Mouse (Mus musculus): ENCODE measurements around the gene Ddx21. TPM values are rescaled to one million over a fixed set of nuclear protein-coding genes. Genes with fewer than 3 reads are reported as not detected.
"Not testable (repeated sequence)": the region's sequence is repeated elsewhere in the genome, so short reads cannot be mapped to it uniquely, and the experiment has no call there.

Ddx21 gene
- total and polyA plus RNA-seq, 2 experiments from 2014 or later = 10.1 to 15.8 TPM

DNA sequence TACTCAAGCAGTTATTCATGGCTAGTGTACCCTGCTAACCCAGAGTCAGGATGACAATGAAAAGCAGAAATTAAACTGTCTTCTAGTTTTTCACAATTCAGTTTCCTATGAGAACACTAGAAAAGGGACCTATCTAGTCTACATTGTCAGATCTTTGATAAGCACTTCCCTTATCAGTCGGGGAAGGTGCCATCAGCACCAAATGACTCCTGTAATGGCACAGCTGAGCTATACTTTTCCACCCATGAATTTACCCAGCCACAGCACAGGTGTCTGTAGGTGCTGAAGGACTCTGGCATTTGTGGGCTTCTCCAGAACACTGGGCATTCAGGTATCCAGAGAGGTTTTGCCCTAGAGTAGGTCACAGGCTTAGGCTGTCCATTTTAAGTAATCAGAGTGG lies 18.8 kb downstream of the Ddx21 start:
- H3K9ac ChIP-seq (replicated peaks; ENCODE audit: low read length) = no peak overlapping the region
- H3K4me3 ChIP-seq (ENCODE audit: low read length) = no peak overlapping the region
- TF ChIP-seq CTCF (IDR thresholded peaks at IDR 0.05; ENCODE audit: low read depth) = no peak
- ATAC-seq = no peak
- H3K9me3 ChIP-seq (ENCODE audit: low read length) = no peaks in the 10 kb centered on the region
- H3K4me2 ChIP-seq (ENCODE audit: low read depth, low read length) = no peak overlapping the region
- H3K36me3 ChIP-seq (ENCODE audit: insufficient read depth, low read length) = peaks cover 70% of the 10 kb centered on the region
- no peak overlapping the region for H3K27ac ChIP-seq
- 94% methylated on average over 1 of the region's 1 CpGs for WGBS
- no peak for DNase-seq (ENCODE audit: low spot score)
- H3K27me3 ChIP-seq (ENCODE audit: insufficient read depth, low read length) = no peaks in the 10 kb centered on the region
- no peaks in the 10 kb centered on the region for H3K4me1 ChIP-seq (ENCODE audit: insufficient read depth, low read length)

DNA sequence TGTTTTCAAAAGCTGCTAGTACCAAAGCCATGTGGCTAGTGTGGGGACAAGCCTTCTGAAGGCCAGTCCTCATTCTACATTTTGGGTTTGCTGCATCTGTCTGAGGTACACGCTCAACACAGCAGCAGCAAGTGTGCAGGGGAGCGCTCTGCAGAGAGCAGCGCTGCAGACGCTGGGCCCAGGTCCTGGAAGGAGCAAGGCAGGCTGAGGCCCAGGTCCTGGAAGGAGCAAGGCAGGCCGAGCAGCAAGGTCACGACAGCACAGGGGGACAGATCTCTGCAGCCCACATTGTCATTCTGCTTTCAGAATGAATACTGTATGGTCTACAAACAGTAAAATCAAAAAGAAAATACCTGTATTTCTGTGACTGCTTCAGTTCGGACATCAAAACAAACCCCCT lies 19.4 kb downstream of the Ddx21 start:
- Histone ChIP-seq H3K9me3 (ENCODE audit: low read length) (no peaks in the 10 kb centered on the region), H3K4me2 (ENCODE audit: low read depth, low read length) (no peak overlapping the region), H3K27me3 (ENCODE audit: insufficient read depth, low read length) (no peaks in the 10 kb centered on the region), H3K4me3 (ENCODE audit: low read length) (no peak overlapping the region), H3K4me1 (ENCODE audit: insufficient read depth, low read length) (no peaks in the 10 kb centered on the region), H3K27ac (no peak overlapping the region), H3K36me3 (ENCODE audit: insufficient read depth, low read length) (peaks cover 64% of the 10 kb centered on the region), H3K9ac (replicated peaks; ENCODE audit: low read length) (no peak overlapping the region)
- ATAC-seq = no peak
- no peak for DNase-seq (ENCODE audit: low spot score)
- WGBS = 82% methylated on average over 7 of the region's 7 CpGs
- TF ChIP-seq CTCF (IDR thresholded peaks at IDR 0.05; ENCODE audit: low read depth) = no peak

- ATAC-seq = no peak
- Histone ChIP-seq H3K9ac (replicated peaks; ENCODE audit: low read length) (no peak overlapping the region), H3K4me3 (ENCODE audit: low read length) (no peak overlapping the region), H3K4me2 (ENCODE audit: low read depth, low read length) (no peak overlapping the region), H3K27ac (no peak overlapping the region), H3K4me1 (ENCODE audit: insufficient read depth, low read length) (peaks cover 3% of the 10 kb centered on the region; the same call in 1 of the 2 replicates), H3K36me3 (ENCODE audit: insufficient read depth, low read length) (peaks cover 60% of the 10 kb centered on the region), H3K27me3 (ENCODE audit: insufficient read depth, low read length) (no peaks in the 10 kb centered on the region), H3K9me3 (ENCODE audit: low read length) (no peaks in the 10 kb centered on the region)
- no peak for TF ChIP-seq CTCF (IDR thresholded peaks at IDR 0.05; ENCODE audit: low read depth)
- 92% methylated on average over 17 of the region's 17 CpGs for WGBS
- DNase-seq (ENCODE audit: low spot score) = no peak
Observed at GRCm38 (mm10) chr10:62582263-62582662, 19.8 kb downstream of the Ddx21 start.

DNA sequence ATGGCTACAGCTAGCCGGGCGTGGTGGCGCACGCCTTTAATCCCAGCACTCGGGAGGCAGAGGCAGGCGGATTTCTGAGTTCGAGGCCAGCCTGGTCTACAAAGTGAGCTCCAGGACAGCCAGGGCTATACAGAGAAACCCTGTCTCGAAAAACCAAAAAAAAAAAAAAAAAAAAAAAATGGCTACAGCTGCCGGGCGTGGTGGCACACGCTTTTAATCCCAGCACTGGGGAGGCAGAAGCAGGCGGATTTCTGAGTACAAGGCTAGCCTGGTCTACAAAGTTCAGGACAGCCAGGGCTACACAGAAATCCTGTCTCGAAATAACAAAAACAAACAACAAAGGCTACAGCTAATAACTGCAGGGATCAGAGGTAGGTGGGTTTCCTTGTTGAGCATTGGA lies 23.0 kb downstream of the Ddx21 start:
- H3K27me3 ChIP-seq (ENCODE audit: insufficient read depth, low read length); ATAC-seq; H3K4me2 ChIP-seq (ENCODE audit: low read depth, low read length); H3K27ac ChIP-seq; H3K4me3 ChIP-seq (ENCODE audit: low read length); H3K9ac ChIP-seq (replicated peaks; ENCODE audit: low read length); DNase-seq (ENCODE audit: low spot score); H3K9me3 ChIP-seq (ENCODE audit: low read length): not testable (repeated sequence)
- peaks cover 12% of the 10 kb centered on the region for H3K4me1 ChIP-seq (ENCODE audit: insufficient read depth, low read length)
- H3K36me3 ChIP-seq (ENCODE audit: insufficient read depth, low read length) = peaks cover 50% of the 10 kb centered on the region
- WGBS = 83% methylated on average over 12 of the region's 13 CpGs

GRCm38 (mm10) chr10:62578338-62579100 lies 23.6 kb downstream of the Ddx21 start, which contains the start of gene Kif1bp:
Gene Kif1bp, minus strand, starts transcription at chr10:62578457.
- TF ChIP-seq CTCF (IDR thresholded peaks at IDR 0.05; ENCODE audit: low read depth) = no peak
- ATAC-seq = peak; percentile 99
- Histone ChIP-seq H3K27ac (peak within 1 kb of the TSS; percentile 86), H3K9me3 (ENCODE audit: low read length) (no peaks in the 10 kb centered on the region), H3K4me1 (ENCODE audit: insufficient read depth, low read length) (peaks cover 12% of the 10 kb centered on the region), H3K4me2 (ENCODE audit: low read depth, low read length) (peak within 1 kb of the TSS; percentile 86), H3K36me3 (ENCODE audit: insufficient read depth, low read length) (peaks cover 50% of the 10 kb centered on the region), H3K4me3 (ENCODE audit: low read length) (peak within 1 kb of the TSS; percentile 92), H3K27me3 (ENCODE audit: insufficient read depth, low read length) (no peaks in the 10 kb centered on the region), H3K9ac (replicated peaks; ENCODE audit: low read length) (peak within 1 kb of the TSS; percentile 82)
- DNase-seq (ENCODE audit: low spot score) = peak; percentile 99
- 6% methylated on average over 33 of the region's 33 CpGs for WGBS

DNA sequence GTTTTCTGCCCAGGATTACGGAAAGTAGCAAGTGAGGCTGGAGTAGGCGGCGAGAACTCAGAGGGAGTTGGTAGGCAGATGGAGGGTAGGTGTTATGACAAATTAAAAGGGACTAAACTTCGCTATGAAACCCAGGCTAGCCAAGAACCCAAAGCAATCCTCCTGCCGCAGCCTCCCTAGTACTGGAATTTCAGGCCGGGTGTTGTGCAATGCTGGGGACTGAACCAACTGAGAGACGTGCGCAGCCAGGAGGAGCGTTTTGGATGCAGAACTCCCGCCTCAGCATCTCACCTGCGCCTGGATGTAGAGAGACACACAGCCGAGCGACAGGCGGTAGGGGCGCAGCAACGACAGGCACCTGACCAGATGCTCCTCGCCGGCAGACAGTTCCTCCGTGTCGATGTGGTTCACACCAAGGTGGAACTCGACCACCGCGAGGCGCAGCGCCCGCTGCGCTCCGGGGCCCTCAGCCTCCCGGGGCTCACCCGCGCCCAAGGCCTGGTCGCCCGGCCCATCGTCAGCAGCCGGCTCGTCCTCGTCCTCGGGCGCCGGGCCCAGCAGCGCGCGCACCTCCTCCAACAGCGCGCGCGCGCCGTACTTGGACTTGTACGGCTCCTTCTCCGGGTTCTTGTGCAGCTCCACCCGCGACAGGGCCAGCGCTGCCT lies 24.3 kb downstream of the Ddx21 start:
- peaks cover 48% of the 10 kb centered on the region for H3K36me3 ChIP-seq (ENCODE audit: insufficient read depth, low read length)
- peaks cover 12% of the 10 kb centered on the region for H3K4me1 ChIP-seq (ENCODE audit: insufficient read depth, low read length)
- peak; percentile 85 for ATAC-seq
- no peaks in the 10 kb centered on the region for H3K9me3 ChIP-seq (ENCODE audit: low read length)
- H3K27ac ChIP-seq = peak overlapping the region; percentile 86
- WGBS = 2% methylated on average over 54 of the region's 54 CpGs
- H3K4me3 ChIP-seq (ENCODE audit: low read length) = peak overlapping the region; percentile 92
- no peak for DNase-seq (ENCODE audit: low spot score)
- H3K27me3 ChIP-seq (ENCODE audit: insufficient read depth, low read length) = no peaks in the 10 kb centered on the region
- peak overlapping the region; percentile 82 for H3K9ac ChIP-seq (replicated peaks; ENCODE audit: low read length)
- TF ChIP-seq CTCF (IDR thresholded peaks at IDR 0.05; ENCODE audit: low read depth) = peak; percentile 38
- peak overlapping the region; percentile 86 for H3K4me2 ChIP-seq (ENCODE audit: low read depth, low read length)

DNA sequence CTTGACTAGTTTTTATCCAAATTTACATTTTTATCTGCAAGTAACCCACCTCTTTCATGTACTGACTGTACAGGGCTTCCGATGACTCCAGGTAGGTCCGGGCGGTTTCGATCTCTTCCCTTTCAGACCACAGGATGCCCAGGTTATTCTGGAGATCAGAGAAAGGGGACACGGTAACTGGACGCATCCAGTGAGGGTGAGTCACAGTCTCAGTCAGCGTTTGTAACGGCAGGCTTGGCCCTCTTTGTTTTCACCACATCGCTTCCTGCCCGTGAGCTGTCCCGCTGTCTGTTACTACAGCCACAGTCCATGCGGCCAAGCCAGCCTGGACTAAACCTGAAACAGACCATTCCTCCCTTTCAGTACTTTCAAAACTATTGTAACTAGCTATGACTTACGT lies 27.1 kb downstream of the Ddx21 start:
- no peak overlapping the region for H3K4me2 ChIP-seq (ENCODE audit: low read depth, low read length)
- no peak overlapping the region for H3K27ac ChIP-seq
- H3K4me3 ChIP-seq (ENCODE audit: low read length) = no peak overlapping the region
- 88% methylated on average over 13 of the region's 13 CpGs for WGBS
- peaks cover 12% of the 10 kb centered on the region for H3K4me1 ChIP-seq (ENCODE audit: insufficient read depth, low read length)
- no peak for ATAC-seq
- H3K9ac ChIP-seq (replicated peaks; ENCODE audit: low read length) = no peak overlapping the region
- peaks cover 38% of the 10 kb centered on the region for H3K36me3 ChIP-seq (ENCODE audit: insufficient read depth, low read length)
- no peak for DNase-seq (ENCODE audit: low spot score)
- no peaks in the 10 kb centered on the region for H3K27me3 ChIP-seq (ENCODE audit: insufficient read depth, low read length)
- no peak for TF ChIP-seq CTCF (IDR thresholded peaks at IDR 0.05; ENCODE audit: low read depth)
- H3K9me3 ChIP-seq (ENCODE audit: low read length) = no peaks in the 10 kb centered on the region

Measured in hindbrain, postnatal 0 days (tissue).